Comparison of ENCODE assay signal across 7 mouse cellular contexts in the genomic region with DNA sequence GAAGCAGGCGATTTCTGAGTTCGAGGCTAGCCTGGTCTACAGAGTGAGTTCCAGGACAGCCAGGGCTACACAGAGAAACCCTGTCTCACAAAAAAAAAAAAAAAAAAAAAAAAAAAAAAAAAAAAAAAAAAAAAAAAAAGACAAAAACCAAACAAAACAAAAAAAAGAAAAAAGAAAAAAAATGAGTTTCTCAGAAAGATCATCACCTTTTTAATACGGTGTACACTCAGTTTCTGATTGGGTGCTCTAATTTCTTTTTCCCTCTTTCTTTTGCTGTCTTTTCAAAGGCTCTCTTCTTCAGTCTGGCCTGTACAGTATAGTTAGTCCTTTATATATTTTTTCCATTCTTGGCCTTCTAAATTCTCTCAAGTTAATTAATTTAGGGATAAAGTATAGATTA. TPM values are rescaled to one million over a fixed set of nuclear protein-coding genes. Genes with fewer than 3 reads are reported as not detected.
DNase-seq lines count a peak whose midpoint lies in the region; ATAC-seq and TF ChIP-seq lines count a peak whose summit lies in the region.
"Not testable (repeated sequence)": the region's sequence is repeated elsewhere in the genome, so short reads cannot be mapped to it uniquely, and the experiment has no call there.

No protein-coding gene starts in this region.

- TF ChIP-seq EP300 in CH12.LX (IDR thresholded peaks at IDR 0.05; ENCODE audit: low read length); MEL (IDR thresholded peaks at IDR 0.05; ENCODE audit: low read depth in 1 of 2, low read length in 2 of 2): not testable (repeated sequence)

- not testable (repeated sequence) for TF ChIP-seq RAD21 in CH12.LX (IDR thresholded peaks at IDR 0.05; ENCODE audit: low read depth, low read length); MEL (IDR thresholded peaks at IDR 0.05; ENCODE audit: low read depth, low read length)

- H3K79me2 ChIP-seq in CH12.LX (replicated peaks; ENCODE audit: control insufficient read depth, extremely low read depth, insufficient read depth, poor library complexity, severe bottlenecking), result not testable (repeated sequence)
- peaks cover 17% of the 10 kb centered on the region for H3K79me2 ChIP-seq in MEL (ENCODE audit: control insufficient read depth, insufficient read depth, low read length, poor library complexity)

- not testable (repeated sequence) for H3K4me1 ChIP-seq in CH12.LX (ENCODE audit: control insufficient read depth in 1 of 2, insufficient read depth in 2 of 2); ES-E14 (ENCODE audit: control insufficient read depth in 2 of 2, insufficient read depth in 2 of 2, low read length in 2 of 2, poor library complexity in 1 of 2); liver, embryonic 11.5 days (replicated peaks; ENCODE audit: control insufficient read depth, insufficient read depth, low read length)
- H3K4me1 ChIP-seq in MEL (ENCODE audit: control insufficient read depth in 1 of 2, insufficient read depth in 2 of 2, low read length in 2 of 2), result peaks cover 3 to 37% of the 10 kb centered on the region in 2 experiments; a peak in 3 of 4 replicates
- H3K4me1 ChIP-seq in liver, embryonic 12.5 days, result peaks cover 42% of the 10 kb centered on the region
- H3K4me1 ChIP-seq in liver, embryonic 13.5 days (replicated peaks), result peaks cover 46% of the 10 kb centered on the region
- peaks cover 27% of the 10 kb centered on the region for H3K4me1 ChIP-seq in liver, embryonic 15.5 days (replicated peaks)

- not testable (repeated sequence) for H3K4me3 ChIP-seq in CH12.LX (replicated peaks in 1 of 3; ENCODE audit: low read depth in 2 of 3, low read length in 2 of 3, poor library complexity in 1 of 3); ES-E14 (ENCODE audit: insufficient read depth in 1 of 2, low read depth in 1 of 2, low read length in 2 of 2, poor library complexity in 1 of 2, severe bottlenecking in 1 of 2); liver, embryonic 11.5 days (ENCODE audit: low read depth, low read length); liver, embryonic 12.5 days; liver, embryonic 13.5 days (replicated peaks); liver, embryonic 15.5 days (replicated peaks)
- H3K4me3 ChIP-seq in MEL (ENCODE audit: control insufficient read depth in 1 of 2, insufficient read depth in 1 of 2, low read depth in 2 of 2, low read length in 2 of 2), result peak overlapping the region in 1 of 2 experiments; percentile 23; a peak in 2 of 4 replicates

- not testable (repeated sequence) for H3K27ac ChIP-seq in CH12.LX (ENCODE audit: insufficient read depth, low read depth); ES-E14 (ENCODE audit: insufficient read depth, low read depth, low read length, poor library complexity, severe bottlenecking)
- H3K27ac ChIP-seq in MEL (ENCODE audit: control insufficient read depth, low read depth, low read length), result peak overlapping the region; percentile 85; the same call in 1 of the 2 replicates
- H3K27ac ChIP-seq in liver, embryonic 11.5 days (ENCODE audit: low read depth, low read length), result peak overlapping the region; percentile 93; the same call in 1 of the 2 replicates
- peak overlapping the region; percentile 91 for H3K27ac ChIP-seq in liver, embryonic 12.5 days
- H3K27ac ChIP-seq in liver, embryonic 13.5 days, result peak overlapping the region; percentile 92
- H3K27ac ChIP-seq in liver, embryonic 15.5 days (replicated peaks), result 0 out of 2 replicates have a peak overlapping the region, but pooled peaks have one; percentile 88

- H3K36me3 ChIP-seq in CH12.LX (replicated peaks in 1 of 2; ENCODE audit: control insufficient read depth in 1 of 2, insufficient read depth in 1 of 2, low read length in 1 of 2); ES-E14 (ENCODE audit: control insufficient read depth, insufficient read depth, low read length, poor library complexity, severe bottlenecking); liver, embryonic 11.5 days (ENCODE audit: control insufficient read depth, insufficient read depth, low read length); liver, embryonic 12.5 days; liver, embryonic 13.5 days; liver, embryonic 15.5 days (replicated peaks): not testable (repeated sequence)
- H3K36me3 ChIP-seq in MEL (ENCODE audit: control insufficient read depth in 1 of 2, insufficient read depth in 2 of 2, low read length in 2 of 2), result peaks cover 3 to 42% of the 10 kb centered on the region in 2 experiments; a peak in 3 of 4 replicates

- 91% methylated on average over 3 of the region's 3 CpGs for WGBS in liver, embryonic 11.5 days
- 91% methylated on average over 3 of the region's 3 CpGs for WGBS in liver, embryonic 12.5 days (ENCODE audit: insufficient replicate concordance)
- WGBS in liver, embryonic 13.5 days (ENCODE audit: insufficient replicate concordance), result 88% methylated on average over 3 of the region's 3 CpGs
- WGBS in liver, embryonic 15.5 days (ENCODE audit: insufficient replicate concordance), result 73% methylated on average over 3 of the region's 3 CpGs

- not testable (repeated sequence) for ATAC-seq in liver, embryonic 11.5 days (replicated peaks; ENCODE audit: low FRiP score); liver, embryonic 12.5 days; liver, embryonic 13.5 days (ENCODE audit: low read depth); liver, embryonic 15.5 days (ENCODE audit: insufficient read depth)

- H3K4me2 ChIP-seq in CH12.LX (ENCODE audit: insufficient read depth, low read depth, poor library complexity, severe bottlenecking); liver, embryonic 11.5 days; liver, embryonic 12.5 days; liver, embryonic 13.5 days; liver, embryonic 15.5 days: not testable (repeated sequence)

- H3K27me3 ChIP-seq in CH12.LX (replicated peaks); MEL (ENCODE audit: control insufficient read depth in 1 of 2, insufficient read depth in 2 of 2, low read length in 2 of 2); liver, embryonic 11.5 days (replicated peaks; ENCODE audit: control insufficient read depth, insufficient read depth, low read length); liver, embryonic 12.5 days (replicated peaks); liver, embryonic 13.5 days; liver, embryonic 15.5 days: not testable (repeated sequence)

- TF ChIP-seq POLR2A in CH12.LX (IDR thresholded peaks at IDR 0.05; ENCODE audit: low read depth, low read length); MEL (IDR thresholded peaks at IDR 0.05; ENCODE audit: control insufficient read depth in 1 of 2, insufficient read depth in 1 of 2, low read depth in 1 of 2, low read length in 2 of 2, poor library complexity in 1 of 2): not testable (repeated sequence)

- dilution Hi-C loops in CH12.LX (cut with MboI; ENCODE audit: extremely low pct_ligation_motif_present, extremely low pct_unique_long_range_greater_than_20kb, low sequenced_read_pairs), result not testable (repeated sequence)

- not testable (repeated sequence) for DNase-seq in CH12.LX (ENCODE audit: extremely low read depth); ES-E14 (ENCODE audit: low read depth, low spot score); MEL (ENCODE audit: low read depth, low spot score); liver, embryonic 11.5 days (ENCODE audit: low spot score); liver, embryonic 13.5 days

- not testable (repeated sequence) for TF ChIP-seq CTCF in CH12.LX (conservative IDR thresholded peaks at IDR 0.05 in 1 of 2, IDR thresholded peaks at IDR 0.05 in 1 of 2; ENCODE audit: low read depth in 2 of 2, low read length in 2 of 2); MEL (IDR thresholded peaks at IDR 0.05 in 2 of 3, conservative IDR thresholded peaks at IDR 0.05 in 1 of 3; ENCODE audit: control insufficient read depth in 1 of 3, insufficient read depth in 1 of 3, low read depth in 2 of 3, low read length in 3 of 3, poor library complexity in 1 of 3, severe bottlenecking in 1 of 3)

- in situ Hi-C loops in CH12.LX (cut with MboI; ENCODE audit: low pct_ligation_motif_present, low pct_unique_long_range_greater_than_20kb, low sequenced_read_pairs); ES-E14 (cut with MboI; ENCODE audit: low sequenced_read_pairs in 2 of 2, unreplicated experiment in 2 of 2): not testable (repeated sequence)

- not testable (repeated sequence) for H3K9ac ChIP-seq in CH12.LX (ENCODE audit: insufficient read depth, low read depth); ES-E14 (ENCODE audit: insufficient read depth, low read depth, low read length, poor library complexity, severe bottlenecking); MEL (ENCODE audit: control insufficient read depth, low read depth, low read length, poor library complexity, severe bottlenecking); liver, embryonic 11.5 days (ENCODE audit: low read depth, low read length); liver, embryonic 12.5 days; liver, embryonic 13.5 days; liver, embryonic 15.5 days

- H3K9me3 ChIP-seq in CH12.LX (replicated peaks; ENCODE audit: low read length); ES-E14 (ENCODE audit: control insufficient read depth, insufficient read depth, low read depth, low read length); MEL (replicated peaks; ENCODE audit: insufficient read depth, low read length); liver, embryonic 11.5 days (ENCODE audit: control insufficient read depth, low read length); liver, embryonic 12.5 days (replicated peaks); liver, embryonic 13.5 days (replicated peaks); liver, embryonic 15.5 days (replicated peaks): not testable (repeated sequence)

RNA-seq across cellular contexts. Expression of a gene that starts 19.9 kb away (rescaled TPM):
- 38.8 and 42.2 TPM in 2 replicates for total RNA-seq in CH12.LX (2012; rRNA removed)
- 95.7 and 106 TPM in 2 replicates for total RNA-seq in CH12.LX (2014; rRNA removed)
- polyA plus RNA-seq in CH12.LX (2012; ENCODE audit: insufficient read length, low read depth), result 41.0 and 43.4 TPM in 2 replicates
- total RNA-seq in ES-E14 (2012; rRNA removed), result 11.8 and 21.9 TPM in 2 replicates
- total RNA-seq in MEL (2012; rRNA removed), result 71.3 and 81.9 TPM in 2 replicates
- polyA plus RNA-seq in MEL (2012; ENCODE audit: insufficient read depth in 1 of 2, insufficient read length in 2 of 2, low read depth in 1 of 2, low replicate concordance in 2 of 2, missing spikeins in 1 of 2), result 10 to 100 TPM in 1 of 2 experiments, not detected in 1; 75.9 TPM
- polyA plus RNA-seq in liver, embryonic 11.5 days (2014; fragmentation: Nextera tagmentation; extraction: Ambion mirVana), result 95.9 and 103 TPM in 2 replicates
- 64.0 and 65.8 TPM in 2 replicates for polyA plus RNA-seq in liver, embryonic 12.5 days (2016; fragmentation: Nextera tagmentation; extraction: Ambion mirVana)
- polyA plus RNA-seq in liver, embryonic 13.5 days (2015; fragmentation: Nextera tagmentation; extraction: Ambion mirVana), result 58.6 and 66.2 TPM in 2 replicates
- 37.4 and 37.6 TPM in 2 replicates for polyA plus RNA-seq in liver, embryonic 15.5 days (2015; fragmentation: Nextera tagmentation; extraction: Ambion mirVana)

RNA-seq across cellular contexts. Expression of a gene that starts 20.2 kb away (rescaled TPM):
- 14.1 and 15.4 TPM in 2 replicates for total RNA-seq in CH12.LX (2012; rRNA removed)
- 25.8 and 27.1 TPM in 2 replicates for total RNA-seq in CH12.LX (2014; rRNA removed)
- 20.4 and 23.7 TPM in 2 replicates for polyA plus RNA-seq in CH12.LX (2012; ENCODE audit: insufficient read length, low read depth)
- total RNA-seq in ES-E14 (2012; rRNA removed), result 17.3 and 26.6 TPM in 2 replicates
- 33.4 and 37.0 TPM in 2 replicates for total RNA-seq in MEL (2012; rRNA removed)
- polyA plus RNA-seq in MEL (2012; ENCODE audit: insufficient read depth in 1 of 2, insufficient read length in 2 of 2, low read depth in 1 of 2, low replicate concordance in 2 of 2, missing spikeins in 1 of 2), result 10 to 100 TPM in 1 of 2 experiments, not detected in 1; 55.6 TPM
- 48.6 and 53.8 TPM in 2 replicates for polyA plus RNA-seq in liver, embryonic 11.5 days (2014; fragmentation: Nextera tagmentation; extraction: Ambion mirVana)
- polyA plus RNA-seq in liver, embryonic 12.5 days (2016; fragmentation: Nextera tagmentation; extraction: Ambion mirVana), result 26.4 and 27.1 TPM in 2 replicates
- polyA plus RNA-seq in liver, embryonic 13.5 days (2015; fragmentation: Nextera tagmentation; extraction: Ambion mirVana), result 17.1 and 23.4 TPM in 2 replicates
- polyA plus RNA-seq in liver, embryonic 15.5 days (2015; fragmentation: Nextera tagmentation; extraction: Ambion mirVana), result 15.3 and 16.0 TPM in 2 replicates
